Mouse (Mus musculus): ENCODE data around the gene Pdcl3. TPM values are rescaled to one million over a fixed set of nuclear protein-coding genes. Genes with fewer than 3 reads are reported as not detected.
"Not testable (repeated sequence)": the region's sequence is repeated elsewhere in the genome, so short reads cannot be mapped to it uniquely, and the experiment has no call there.

Pdcl3 gene
- polyA plus RNA-seq, 1 experiment from 2014 or later, result 175 TPM

DNA sequence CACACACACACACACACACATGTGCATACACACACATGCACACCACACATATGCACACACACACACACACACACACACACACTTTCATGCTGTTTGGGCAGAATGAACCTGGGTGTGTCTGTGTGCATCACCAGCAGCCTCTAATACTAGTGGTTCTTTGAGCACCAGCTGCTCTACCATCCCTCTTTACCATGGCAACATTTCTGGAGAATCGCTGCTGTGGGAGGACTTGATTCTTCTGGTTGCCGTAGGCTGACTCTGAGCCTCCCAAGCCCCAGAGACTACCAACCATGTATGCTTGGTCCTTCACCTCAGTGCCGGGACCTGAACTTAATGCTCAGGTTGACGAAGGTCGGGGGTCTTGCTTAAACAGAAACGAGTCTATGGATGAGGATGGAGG, 28.4 kb downstream of the Pdcl3 start:
- Histone ChIP-seq H3K27me3 (replicated peaks; ENCODE audit: control insufficient read depth, insufficient read depth, low read length) (no peaks in the 10 kb centered on the region), H3K9me3 (ENCODE audit: control insufficient read depth, low read length) (no peaks in the 10 kb centered on the region), H3K4me1 (replicated peaks; ENCODE audit: control insufficient read depth, insufficient read depth, low read length) (no peaks in the 10 kb centered on the region), H3K4me3 (replicated peaks; ENCODE audit: low read length) (no peak overlapping the region), H3K27ac (ENCODE audit: low read length) (no peak overlapping the region), H3K4me2 (ENCODE audit: low read length) (no peak overlapping the region), H3K9ac (replicated peaks; ENCODE audit: low read depth, low read length) (no peak overlapping the region), H3K36me3 (ENCODE audit: control insufficient read depth, insufficient read depth) (no peaks in the 10 kb centered on the region)
- no peak for ATAC-seq
- WGBS, result 89% methylated on average over 6 of the region's 6 CpGs

DNA sequence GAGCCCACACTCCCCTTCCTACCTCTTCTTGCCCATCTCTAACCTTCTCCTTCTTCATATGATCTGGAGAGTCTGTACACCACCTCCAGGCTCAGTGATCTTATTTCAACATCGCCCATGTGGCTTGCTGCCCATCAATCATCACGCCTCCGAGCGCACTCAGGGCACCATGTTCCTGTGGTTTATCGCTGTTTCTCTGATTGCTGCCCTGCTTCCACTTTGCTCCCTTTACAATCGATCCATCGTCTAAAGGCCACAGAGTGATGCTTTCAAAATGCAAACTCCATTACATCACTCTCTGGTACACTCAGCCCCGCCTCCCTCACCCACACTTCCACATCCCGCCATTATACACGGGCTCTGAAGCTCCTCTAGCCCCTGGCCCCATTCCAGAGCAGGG, 30.1 kb downstream of the Pdcl3 start:
- Histone ChIP-seq H3K27me3 (replicated peaks; ENCODE audit: control insufficient read depth, insufficient read depth, low read length) (no peaks in the 10 kb centered on the region), H3K27ac (ENCODE audit: low read length) (no peak overlapping the region), H3K9me3 (ENCODE audit: control insufficient read depth, low read length) (no peaks in the 10 kb centered on the region), H3K4me1 (replicated peaks; ENCODE audit: control insufficient read depth, insufficient read depth, low read length) (no peaks in the 10 kb centered on the region), H3K4me3 (replicated peaks; ENCODE audit: low read length) (no peak overlapping the region), H3K4me2 (ENCODE audit: low read length) (no peak overlapping the region), H3K9ac (replicated peaks; ENCODE audit: low read depth, low read length) (no peak overlapping the region), H3K36me3 (ENCODE audit: control insufficient read depth, insufficient read depth) (no peaks in the 10 kb centered on the region)
- WGBS, result 81% methylated on average over 10 of the region's 10 CpGs
- ATAC-seq, result no peak

DNA sequence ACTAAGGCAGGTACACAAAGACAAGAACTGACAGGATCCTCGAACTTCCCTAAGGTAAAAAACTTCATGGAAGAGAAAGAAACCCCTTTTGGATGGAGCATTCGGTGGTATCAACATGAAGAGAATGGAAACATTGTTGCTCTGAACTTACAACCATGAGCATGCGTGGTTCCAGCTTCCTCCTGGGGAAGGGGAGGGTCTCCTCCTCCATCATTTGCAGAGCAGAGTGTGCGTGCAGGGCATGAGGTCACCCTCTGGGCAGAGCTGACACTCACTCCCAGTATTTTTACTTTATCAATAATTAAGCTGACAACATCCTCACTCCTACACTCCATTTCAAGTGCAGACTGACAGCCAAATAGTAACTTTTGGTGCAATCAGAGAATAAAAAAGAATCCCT, 32.5 kb downstream of the Pdcl3 start:
- Histone ChIP-seq H3K27me3 (replicated peaks; ENCODE audit: control insufficient read depth, insufficient read depth, low read length) (no peaks in the 10 kb centered on the region), H3K4me2 (ENCODE audit: low read length) (no peak overlapping the region), H3K9me3 (ENCODE audit: control insufficient read depth, low read length) (no peaks in the 10 kb centered on the region), H3K4me3 (replicated peaks; ENCODE audit: low read length) (no peak overlapping the region), H3K9ac (replicated peaks; ENCODE audit: low read depth, low read length) (no peak overlapping the region), H3K36me3 (ENCODE audit: control insufficient read depth, insufficient read depth) (no peaks in the 10 kb centered on the region), H3K4me1 (replicated peaks; ENCODE audit: control insufficient read depth, insufficient read depth, low read length) (no peaks in the 10 kb centered on the region), H3K27ac (ENCODE audit: low read length) (no peak overlapping the region)
- no peak for ATAC-seq
- WGBS, result 83% methylated on average over 4 of the region's 4 CpGs

DNA sequence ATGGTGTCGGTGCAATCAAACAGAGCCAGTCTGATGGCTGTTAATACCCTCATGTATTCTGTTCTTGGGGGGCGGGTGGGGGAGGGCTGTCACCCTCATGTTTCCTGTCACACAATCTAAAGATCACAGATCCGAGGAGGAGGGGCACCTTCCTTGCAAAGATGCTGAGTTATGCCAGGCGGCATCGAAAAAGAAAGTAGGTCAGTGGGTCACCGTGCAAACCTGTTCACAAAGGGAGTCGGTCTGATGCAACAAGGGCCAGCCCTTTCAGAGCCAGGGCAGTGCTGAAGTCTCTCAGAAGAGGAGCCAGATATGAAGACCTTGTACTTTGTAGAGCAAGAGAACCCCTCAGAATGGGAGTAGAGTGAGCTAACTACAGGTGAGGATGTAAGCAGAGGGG, 39.7 kb downstream of the Pdcl3 start:
- Histone ChIP-seq H3K4me1 (replicated peaks; ENCODE audit: control insufficient read depth, insufficient read depth, low read length) (peaks cover 10% of the 10 kb centered on the region), H3K9me3 (ENCODE audit: control insufficient read depth, low read length) (no peaks in the 10 kb centered on the region), H3K27me3 (replicated peaks; ENCODE audit: control insufficient read depth, insufficient read depth, low read length) (no peaks in the 10 kb centered on the region), H3K4me2 (ENCODE audit: low read length) (no peak overlapping the region), H3K36me3 (ENCODE audit: control insufficient read depth, insufficient read depth) (no peaks in the 10 kb centered on the region), H3K4me3 (replicated peaks; ENCODE audit: low read length) (no peak overlapping the region), H3K27ac (ENCODE audit: low read length) (no peak overlapping the region), H3K9ac (replicated peaks; ENCODE audit: low read depth, low read length) (no peak overlapping the region)
- WGBS, result 22% methylated on average over 7 of the region's 7 CpGs
- ATAC-seq, result no peak

DNA sequence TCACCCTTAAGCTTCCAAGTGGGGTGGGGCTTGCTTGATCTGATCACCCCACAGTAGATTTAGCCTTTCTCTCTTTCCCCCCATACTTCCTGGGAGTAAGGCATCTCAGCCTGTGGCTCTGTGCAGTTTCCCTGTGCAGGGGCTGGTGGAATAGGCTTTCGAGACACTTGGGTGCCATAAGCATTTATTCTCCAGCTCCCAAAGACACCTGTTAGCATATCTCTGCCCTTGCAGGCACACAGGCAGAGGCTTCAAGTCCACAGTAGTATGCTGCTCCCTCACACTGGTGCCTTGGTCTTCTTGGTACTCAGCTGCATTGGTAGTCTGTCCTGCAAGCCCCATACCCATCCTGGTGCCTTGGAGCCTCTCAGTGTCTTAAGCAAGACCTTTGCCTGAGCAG, 40.4 kb downstream of the Pdcl3 start:
- no peak for ATAC-seq
- Histone ChIP-seq H3K9ac (replicated peaks; ENCODE audit: low read depth, low read length) (no peak overlapping the region), H3K9me3 (ENCODE audit: control insufficient read depth, low read length) (no peaks in the 10 kb centered on the region), H3K4me3 (replicated peaks; ENCODE audit: low read length) (no peak overlapping the region), H3K27ac (ENCODE audit: low read length) (no peak overlapping the region), H3K27me3 (replicated peaks; ENCODE audit: control insufficient read depth, insufficient read depth, low read length) (no peaks in the 10 kb centered on the region), H3K4me2 (ENCODE audit: low read length) (no peak overlapping the region), H3K4me1 (replicated peaks; ENCODE audit: control insufficient read depth, insufficient read depth, low read length) (peaks cover 11% of the 10 kb centered on the region), H3K36me3 (ENCODE audit: control insufficient read depth, insufficient read depth) (no peaks in the 10 kb centered on the region)
- WGBS, result 94% methylated on average over 1 of the region's 1 CpGs

DNA sequence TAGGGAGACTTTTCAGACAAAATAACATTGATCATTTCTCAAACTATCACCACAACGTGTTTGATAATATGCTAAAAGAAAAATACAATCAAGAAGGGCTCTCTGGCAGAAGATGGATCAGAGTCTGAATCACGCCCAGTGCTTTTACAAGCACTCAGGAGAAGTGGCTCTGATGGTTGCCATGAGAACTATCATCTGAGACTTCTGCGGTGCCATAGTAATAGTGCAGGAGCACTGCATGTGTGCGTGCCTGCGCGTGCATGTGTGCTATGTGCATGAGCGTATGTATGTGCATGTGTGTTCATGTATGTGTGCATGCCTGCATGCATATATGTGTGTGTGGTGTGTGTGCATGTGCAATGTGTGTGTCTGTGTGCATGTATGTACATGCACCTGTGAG, 43.8 kb downstream of the Pdcl3 start:
- H3K9ac ChIP-seq (replicated peaks; ENCODE audit: low read depth, low read length), result no peak overlapping the region
- no peak overlapping the region for H3K27ac ChIP-seq (ENCODE audit: low read length)
- H3K27me3 ChIP-seq (replicated peaks; ENCODE audit: control insufficient read depth, insufficient read depth, low read length), result no peaks in the 10 kb centered on the region
- H3K4me2 ChIP-seq (ENCODE audit: low read length), result no peak overlapping the region
- peak; percentile 79 for ATAC-seq
- H3K9me3 ChIP-seq (ENCODE audit: control insufficient read depth, low read length), result no peaks in the 10 kb centered on the region
- WGBS, result 85% methylated on average over 7 of the region's 7 CpGs
- H3K4me1 ChIP-seq (replicated peaks; ENCODE audit: control insufficient read depth, insufficient read depth, low read length), result peaks cover 11% of the 10 kb centered on the region
- H3K36me3 ChIP-seq (ENCODE audit: control insufficient read depth, insufficient read depth), result no peaks in the 10 kb centered on the region
- no peak overlapping the region for H3K4me3 ChIP-seq (replicated peaks; ENCODE audit: low read length)

DNA sequence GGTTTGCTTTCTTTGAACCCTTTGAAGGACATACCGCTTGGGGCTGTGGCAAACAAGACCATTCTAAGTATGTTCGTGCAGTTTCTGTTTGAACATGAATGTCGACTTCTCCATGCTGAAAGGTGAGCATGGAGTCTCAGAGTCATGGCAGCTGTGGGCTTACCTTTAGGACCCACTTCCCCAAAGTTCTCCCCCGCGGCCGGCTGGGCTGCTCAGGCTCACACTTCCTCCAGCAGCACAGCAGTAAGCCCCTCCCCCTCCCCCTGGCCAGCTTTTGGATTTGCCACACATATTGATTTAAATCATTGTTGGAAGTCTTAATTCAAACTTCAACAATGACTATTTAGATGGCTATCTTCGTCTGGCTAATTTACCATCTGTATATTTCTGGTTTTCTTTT, 44.7 kb downstream of the Pdcl3 start:
- 0 out of 2 replicates have a peak, but pooled peaks cover 7% of the 10 kb centered on the region for H3K4me1 ChIP-seq (replicated peaks; ENCODE audit: control insufficient read depth, insufficient read depth, low read length)
- peak overlapping the region; percentile 20; the same call in 1 of the 2 replicates for H3K4me2 ChIP-seq (ENCODE audit: low read length)
- 11% methylated on average over 7 of the region's 7 CpGs for WGBS
- H3K4me3 ChIP-seq (replicated peaks; ENCODE audit: low read length), result 0 out of 2 replicates have a peak overlapping the region, but pooled peaks have one; percentile 0
- H3K9ac ChIP-seq (replicated peaks; ENCODE audit: low read depth, low read length), result no peak overlapping the region
- no peaks in the 10 kb centered on the region for H3K36me3 ChIP-seq (ENCODE audit: control insufficient read depth, insufficient read depth)
- ATAC-seq, result no peak
- no peaks in the 10 kb centered on the region for H3K9me3 ChIP-seq (ENCODE audit: control insufficient read depth, low read length)
- H3K27ac ChIP-seq (ENCODE audit: low read length), result no peak overlapping the region
- H3K27me3 ChIP-seq (replicated peaks; ENCODE audit: control insufficient read depth, insufficient read depth, low read length), result no peaks in the 10 kb centered on the region

DNA sequence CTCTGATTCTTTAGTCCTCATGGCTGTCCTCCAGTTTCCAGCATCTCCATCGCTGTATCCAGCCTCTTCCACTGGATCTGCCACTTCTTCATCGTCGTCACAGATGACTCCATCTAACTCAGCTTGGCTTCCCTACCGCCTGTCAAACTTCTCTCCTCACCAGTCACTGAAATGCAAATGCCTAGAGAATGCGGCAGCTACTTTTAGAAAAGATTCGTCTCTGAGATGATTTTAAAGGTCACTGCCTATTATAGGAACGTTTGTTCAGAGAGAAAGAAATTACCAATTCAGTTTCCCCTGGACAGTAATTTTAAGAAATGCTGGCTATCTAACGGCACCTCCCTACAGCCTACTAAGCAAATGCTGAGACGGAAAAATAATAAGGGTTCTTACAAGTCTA, 50.4 kb downstream of the Pdcl3 start:
- H3K27me3 ChIP-seq (replicated peaks; ENCODE audit: control insufficient read depth, insufficient read depth, low read length), result no peaks in the 10 kb centered on the region
- H3K9me3 ChIP-seq (ENCODE audit: control insufficient read depth, low read length), result no peaks in the 10 kb centered on the region
- no peak overlapping the region for H3K4me3 ChIP-seq (replicated peaks; ENCODE audit: low read length)
- 83% methylated on average over 9 of the region's 9 CpGs for WGBS
- no peaks in the 10 kb centered on the region for H3K4me1 ChIP-seq (replicated peaks; ENCODE audit: control insufficient read depth, insufficient read depth, low read length)
- ATAC-seq, result no peak
- no peak overlapping the region for H3K9ac ChIP-seq (replicated peaks; ENCODE audit: low read depth, low read length)
- no peaks in the 10 kb centered on the region for H3K36me3 ChIP-seq (ENCODE audit: control insufficient read depth, insufficient read depth)
- no peak overlapping the region for H3K4me2 ChIP-seq (ENCODE audit: low read length)
- no peak overlapping the region for H3K27ac ChIP-seq (ENCODE audit: low read length)

DNA sequence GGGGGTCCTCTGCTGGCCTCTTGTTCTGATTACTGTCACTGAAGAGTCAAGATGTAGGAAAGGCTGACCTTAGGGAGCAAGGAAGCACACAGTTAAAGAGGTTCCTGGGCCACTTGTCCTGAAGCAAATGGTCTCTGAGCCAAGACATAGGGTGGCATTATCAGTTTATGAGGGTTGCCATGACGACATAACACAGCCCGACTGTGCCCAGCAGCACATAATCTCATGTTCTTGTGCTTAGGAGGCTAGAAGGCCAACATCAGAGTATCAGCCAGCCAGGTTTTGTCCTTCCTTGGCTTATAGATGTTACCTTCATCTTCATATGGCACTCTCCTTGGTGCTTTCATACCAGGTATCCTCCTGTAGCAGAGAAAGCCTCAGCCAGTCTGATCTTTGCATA, 56.8 kb downstream of the Pdcl3 start:
- H3K9ac ChIP-seq (replicated peaks; ENCODE audit: low read depth, low read length), result no peak overlapping the region
- no peak for ATAC-seq
- H3K4me3 ChIP-seq (replicated peaks; ENCODE audit: low read length), result no peak overlapping the region
- H3K36me3 ChIP-seq (ENCODE audit: control insufficient read depth, insufficient read depth), result no peaks in the 10 kb centered on the region
- no peak overlapping the region for H3K4me2 ChIP-seq (ENCODE audit: low read length)
- no peaks in the 10 kb centered on the region for H3K9me3 ChIP-seq (ENCODE audit: control insufficient read depth, low read length)
- no peaks in the 10 kb centered on the region for H3K27me3 ChIP-seq (replicated peaks; ENCODE audit: control insufficient read depth, insufficient read depth, low read length)
- H3K27ac ChIP-seq (ENCODE audit: low read length), result no peak overlapping the region
- H3K4me1 ChIP-seq (replicated peaks; ENCODE audit: control insufficient read depth, insufficient read depth, low read length), result no peaks in the 10 kb centered on the region
- WGBS, result 72% methylated on average over 2 of the region's 2 CpGs

DNA sequence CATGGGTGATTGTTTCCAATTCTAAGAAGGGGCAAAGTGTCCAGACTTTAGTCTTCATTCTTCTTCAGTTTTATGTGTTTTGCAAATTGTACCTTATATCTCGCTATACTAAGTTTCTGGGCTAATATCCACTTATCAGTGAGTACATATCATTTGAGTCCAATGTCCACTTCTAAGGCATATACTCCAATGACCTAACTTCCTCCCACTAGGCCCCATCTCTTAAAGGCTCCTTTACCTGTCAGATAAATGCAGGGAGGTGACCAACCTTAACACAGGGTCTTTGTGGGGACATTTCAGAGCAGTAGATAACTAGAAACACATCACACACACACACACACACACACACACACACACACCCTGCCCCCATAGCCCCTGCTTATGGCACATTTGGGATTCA, 59.0 kb downstream of the Pdcl3 start:
- not testable (repeated sequence) for H3K4me2 ChIP-seq (ENCODE audit: low read length); H3K4me3 ChIP-seq (replicated peaks; ENCODE audit: low read length); H3K27me3 ChIP-seq (replicated peaks; ENCODE audit: control insufficient read depth, insufficient read depth, low read length); H3K36me3 ChIP-seq (ENCODE audit: control insufficient read depth, insufficient read depth); H3K4me1 ChIP-seq (replicated peaks; ENCODE audit: control insufficient read depth, insufficient read depth, low read length); H3K9me3 ChIP-seq (ENCODE audit: control insufficient read depth, low read length); ATAC-seq; H3K9ac ChIP-seq (replicated peaks; ENCODE audit: low read depth, low read length); H3K27ac ChIP-seq (ENCODE audit: low read length)
- 100% methylated on average over 1 of the region's 1 CpGs for WGBS

Data from forebrain, embryonic 16.5 days (tissue).